Mouse (Mus musculus) liver, embryonic 14.5 days (tissue): ENCODE results near the gene Rdh13. TPM values are rescaled to one million over a fixed set of nuclear protein-coding genes. Genes with fewer than 3 reads are reported as not detected.

Experiments
- ATAC-seq: fragments of 200-750 bp; cut with Nextera tagmentation; 2 replicates; pipeline ENCODE4 v1.8.0; 2017; ENCODE audit warnings: moderate number of reproducible peaks, mild to moderate bottlenecking, moderate library complexity; ENCODE audit not compliant: insufficient read depth
- DNase-seq, 3 experiments: peaks; one replicate each; pipeline ENCODE4 v3.0.0-alpha.2; 2012 to 2013; ENCODE audit warnings: low read depth in 3 of 3, low spot score in 3 of 3
- H3K27ac ChIP-seq: fragments of 300-500 bp; sonication (generic); 2 replicates; pipeline ENCODE4 v1.5.1; 2014; ENCODE audit warnings: moderate library complexity, mild to moderate bottlenecking, control low read depth, inconsistent platforms
- H3K27me3 ChIP-seq: fragments of 300-500 bp; sonication (generic); 2 replicates; pipeline ENCODE4 v1.6.1; 2014; ENCODE audit warnings: mild to moderate bottlenecking, low read length, moderate library complexity; ENCODE audit not compliant: control insufficient read depth, insufficient read depth
- H3K36me3 ChIP-seq: fragments of 300-500 bp; sonication (generic); replicated peaks from 2 replicates; pipeline ENCODE4 v1.6.1; 2014; ENCODE audit warnings: low read depth; ENCODE audit not compliant: control insufficient read depth, insufficient read depth
- H3K4me1 ChIP-seq, 2 experiments: fragments of 200-500 bp in 1 of 2; fragments of 300-500 bp in 1 of 2; sonication (generic) in 1 of 2; replicated peaks; 2 replicates each; pipeline ENCODE4 v1.6.1; 2012 to 2014; ENCODE audit warnings: antibody characterized with exemption in 1 of 2, inconsistent platforms in 1 of 2, low read length in 1 of 2; ENCODE audit not compliant: control insufficient read depth in 2 of 2, insufficient read depth in 2 of 2
- H3K4me2 ChIP-seq: fragments of 300-500 bp; sonication (generic); 2 replicates; pipeline ENCODE4 v1.6.1; 2014; ENCODE audit warnings: low read depth, mild to moderate bottlenecking, control low read depth, moderate library complexity
- H3K4me3 ChIP-seq, 2 experiments: fragments of 200-500 bp in 1 of 2; fragments of 300-500 bp in 1 of 2; sonication (generic) in 1 of 2; 2 replicates each; pipeline ENCODE4 v1.5.1; 2012 to 2014; ENCODE audit warnings: low read depth in 2 of 2, low read length in 2 of 2, mild to moderate bottlenecking in 2 of 2, control low read depth in 1 of 2, inconsistent platforms in 1 of 2, moderate library complexity in 1 of 2; ENCODE audit not compliant: insufficient read depth in 1 of 2
- H3K9ac ChIP-seq: fragments of 300-500 bp; sonication (generic); replicated peaks from 2 replicates; pipeline ENCODE4 v1.6.1; 2014; ENCODE audit warnings: mild to moderate bottlenecking, control low read depth, moderate library complexity
- H3K9me3 ChIP-seq: fragments of 300-500 bp; sonication (generic); 2 replicates; pipeline ENCODE4 v1.6.1; 2016; ENCODE audit warnings: low read length, mixed read lengths; ENCODE audit not compliant: control insufficient read depth
- CTCF ChIP-seq: IDR thresholded peaks from 2 replicates; pipeline ENCODE4 v1.5.1; 2016; ENCODE audit warnings: antibody characterized with exemption, low read depth, control low read depth
- EP300 ChIP-seq: IDR thresholded peaks from 2 replicates; pipeline ENCODE4 v1.6.1; 2016; ENCODE audit warnings: antibody characterized with exemption, low read depth
- WGBS: fragments of 180-500 bp; shearing (Covaris S2); extraction: QIAGEN DNeasy Blood & Tissue Kit; methylation state at CpG from one replicate; pipeline ENCODE4 v1.1.7; 2014; ENCODE audit not compliant: insufficient replicate concordance; 5-methylcytosine and 5-hydroxymethylcytosine counted together
- polyA plus RNA-seq, 2 experiments: library from polyadenylated mRNA; depleted of rRNA in 1 of 2; stranded (reverse) in 1 of 2; unstranded in 1 of 2; fragments of >200 nt; fragmentation: Nextera tagmentation in 1 of 2; extraction: Ambion mirVana in 1 of 2; gene quantifications; 2 replicates each; pipeline versions ENCODE4 v1.2.1 to v1.2.3; 2012 to 2014

Rdh13 gene
- polyA plus RNA-seq, 2 experiments = 4.0 to 5.2 TPM

- DNase-seq = no peak
- WGBS = 63% methylated on average over 2 of the region's 2 CpGs
- Histone ChIP-seq H3K4me2 (no peak overlapping the region), H3K27me3 (no peaks in the 10 kb centered on the region), H3K9ac (no peak overlapping the region), H3K27ac (no peak overlapping the region), H3K4me1 (no peaks in the 10 kb centered on the region), H3K9me3 (no peaks in the 10 kb centered on the region), H3K36me3 (no peaks in the 10 kb centered on the region), H3K4me3 (no peak overlapping the region)
- TF ChIP-seq CTCF (no peak), EP300 (no peak)
- ATAC-seq = no peak
Measured at GRCm38 (mm10) chr7:4437721-4438120, 7.7 kb downstream of the Rdh13 start.

DNA sequence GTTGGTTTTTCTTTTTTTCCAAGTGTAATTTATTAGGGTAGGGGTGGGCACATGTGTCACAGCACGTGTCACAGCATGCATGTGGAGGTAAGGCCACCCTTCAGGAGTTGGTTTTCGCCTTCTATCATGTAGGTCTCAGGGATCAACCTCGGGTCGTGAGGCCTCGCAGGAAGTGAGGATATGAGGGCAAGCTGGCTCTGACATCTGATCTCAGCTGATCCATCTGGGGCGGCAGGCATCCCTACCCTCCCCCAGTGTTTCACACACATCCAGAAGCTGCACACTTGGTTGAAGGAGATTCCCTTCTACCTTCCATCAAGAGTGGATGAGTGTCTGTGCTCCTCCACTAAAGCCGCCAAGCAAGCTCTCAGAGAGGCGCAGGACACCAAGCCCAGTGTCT is 13.4 kb downstream of the Rdh13 start:
- H3K9me3 ChIP-seq = no peaks in the 10 kb centered on the region
- no peak for TF ChIP-seq CTCF
- TF ChIP-seq EP300 = no peak
- H3K9ac ChIP-seq = no peak overlapping the region
- H3K4me1 ChIP-seq = no peaks in the 10 kb centered on the region
- ATAC-seq (no peak), DNase-seq (no peak)
- no peak overlapping the region for H3K4me2 ChIP-seq
- WGBS = 75% methylated on average over 8 of the region's 8 CpGs
- no peak overlapping the region for H3K27ac ChIP-seq
- no peak overlapping the region for H3K4me3 ChIP-seq
- H3K27me3 ChIP-seq = no peaks in the 10 kb centered on the region
- H3K36me3 ChIP-seq = no peaks in the 10 kb centered on the region; the same call in 1 of the 2 replicates

DNA sequence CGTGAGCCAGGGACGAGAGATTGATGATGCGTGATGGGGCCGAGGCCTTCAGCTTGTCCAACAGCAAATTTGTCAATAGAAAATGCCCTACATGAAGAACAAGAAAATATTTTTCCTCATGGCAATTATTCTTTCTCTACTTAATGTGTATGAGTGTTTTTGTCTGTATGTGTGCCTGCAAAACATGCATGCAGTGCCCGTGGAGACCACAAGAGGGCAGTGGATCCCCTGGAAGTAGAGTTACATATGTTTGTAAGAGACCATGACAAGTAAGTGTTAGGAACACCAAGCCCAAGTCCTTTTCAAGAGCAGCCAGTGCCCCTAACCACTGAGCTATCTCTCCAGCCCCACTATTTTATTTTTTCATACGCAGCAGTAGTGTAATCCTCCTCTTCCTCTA is 13.9 kb downstream of the Rdh13 start:
- TF ChIP-seq CTCF (peak; percentile 87), EP300 (no peak)
- no peak overlapping the region for H3K4me2 ChIP-seq
- 67% methylated on average over 6 of the region's 6 CpGs for WGBS
- no peaks in the 10 kb centered on the region for H3K27me3 ChIP-seq
- no peak for ATAC-seq
- H3K9ac ChIP-seq = no peak overlapping the region
- H3K9me3 ChIP-seq = no peaks in the 10 kb centered on the region
- H3K27ac ChIP-seq = no peak overlapping the region
- H3K4me3 ChIP-seq = no peak overlapping the region
- no peaks in the 10 kb centered on the region for H3K4me1 ChIP-seq
- peak; percentile 41 to 51 (median 41) for DNase-seq
- H3K36me3 ChIP-seq = no peaks in the 10 kb centered on the region; the same call in 1 of the 2 replicates

GRCm38 (mm10) chr7:4430246-4430844 is 15.1 kb downstream of the Rdh13 start:
- Histone ChIP-seq H3K4me2 (no peak overlapping the region), H3K27me3 (no peaks in the 10 kb centered on the region), H3K27ac (no peak overlapping the region), H3K9ac (no peak overlapping the region), H3K4me3 (no peak overlapping the region), H3K9me3 (no peaks in the 10 kb centered on the region), H3K4me1 (no peaks in the 10 kb centered on the region), H3K36me3 (no peaks in the 10 kb centered on the region; the same call in 1 of the 2 replicates)
- DNase-seq (no peak), ATAC-seq (no peak)
- TF ChIP-seq CTCF = no peak
- 74% methylated on average over 9 of the region's 9 CpGs for WGBS

GRCm38 (mm10) chr7:4427161-4427912 is 18.1 kb downstream of the Rdh13 start:
- Histone ChIP-seq H3K4me2 (no peak overlapping the region), H3K27ac (no peak overlapping the region), H3K36me3 (no peaks in the 10 kb centered on the region; the same call in 1 of the 2 replicates), H3K4me1 (no peaks in the 10 kb centered on the region), H3K9me3 (no peaks in the 10 kb centered on the region), H3K9ac (no peak overlapping the region), H3K27me3 (no peaks in the 10 kb centered on the region), H3K4me3 (no peak overlapping the region)
- ATAC-seq = peak; percentile 87
- 45% methylated on average over 7 of the region's 7 CpGs for WGBS
- peak; percentile 100 for TF ChIP-seq CTCF
- no peak for TF ChIP-seq EP300
- DNase-seq = peak; percentile 69 to 83 (median 72)
